Mouse (Mus musculus): ENCODE results near the gene Cxcl16.

GRCm38 (mm10) chr11:70453261-70454044, 6.3 kb downstream of the Cxcl16 start:
- TF ChIP-seq CTCF (conservative IDR thresholded peaks at IDR 0.05; ENCODE audit: insufficient read depth, insufficient read length, low read depth, low read length) (no peak), POLR2A (IDR thresholded peaks at IDR 0.05; ENCODE audit: low read depth, low read length) (no peak)
